ENCODE assay signal across 10 mouse cellular contexts in genomic region chr14:100374494-100375217, GRCm38 (mm10).
DNase-seq lines count a peak whose midpoint lies in the region; ATAC-seq lines count a peak whose summit lies in the region.
"Had no signal": no experiment of that assay in that cellular context is flagged by ENCODE, and none has a peak within 500 bp of the region (broad histone marks: within the 10 kb centered on the region; RNA-seq: fewer than 3 reads in every experiment).

No protein-coding gene starts in this region.

- H3K4me3 ChIP-seq in embryonic facial prominence, embryonic 14.5 days (ENCODE audit: low read depth, low read length): no peak overlapping the region
- H3K4me3 ChIP-seq in intestine, embryonic 16.5 days (ENCODE audit: low read length): no peak overlapping the region
- H3K4me3 ChIP-seq in midbrain, embryonic 16.5 days (ENCODE audit: low read depth, low read length): peak overlapping the region; percentile 20
- H3K4me3 ChIP-seq in heart, embryonic 10.5 days: no peak overlapping the region
- H3K4me3 ChIP-seq: limb, embryonic 13.5 days had no signal

- no peaks in the 10 kb centered on the region for H3K4me1 ChIP-seq in embryonic facial prominence, embryonic 14.5 days (ENCODE audit: control insufficient read depth, insufficient read depth, low read length)
- no peaks in the 10 kb centered on the region for H3K4me1 ChIP-seq in intestine, embryonic 16.5 days (ENCODE audit: control insufficient read depth, insufficient read depth, low read length)
- H3K4me1 ChIP-seq in midbrain, embryonic 16.5 days (ENCODE audit: control insufficient read depth, insufficient read depth, low read length): peaks cover 11% of the 10 kb centered on the region; the same call in 1 of the 2 replicates
- no peaks in the 10 kb centered on the region for H3K4me1 ChIP-seq in heart, embryonic 10.5 days
- H3K4me1 ChIP-seq: limb, embryonic 13.5 days had no signal

- no peaks in the 10 kb centered on the region for H3K27me3 ChIP-seq in embryonic facial prominence, embryonic 14.5 days (replicated peaks; ENCODE audit: control insufficient read depth, insufficient read depth, low read length)
- H3K27me3 ChIP-seq in intestine, embryonic 16.5 days (replicated peaks; ENCODE audit: control insufficient read depth, insufficient read depth, low read length): no peaks in the 10 kb centered on the region
- no peaks in the 10 kb centered on the region for H3K27me3 ChIP-seq in midbrain, embryonic 16.5 days (ENCODE audit: control insufficient read depth, insufficient read depth, low read depth, low read length)
- no peaks in the 10 kb centered on the region for H3K27me3 ChIP-seq in heart, embryonic 10.5 days (ENCODE audit: insufficient read depth, poor library complexity, severe bottlenecking)
- H3K27me3 ChIP-seq: CH12.LX; limb, embryonic 13.5 days had no signal

- H3K9ac ChIP-seq in embryonic facial prominence, embryonic 14.5 days (ENCODE audit: low read depth, low read length): no peak overlapping the region
- no peak overlapping the region for H3K9ac ChIP-seq in intestine, embryonic 16.5 days (ENCODE audit: low read depth, low read length)
- H3K9ac ChIP-seq in midbrain, embryonic 16.5 days (ENCODE audit: low read depth, low read length): peak overlapping the region; percentile 42
- H3K9ac ChIP-seq: limb, embryonic 13.5 days had no signal

- peak overlapping the region; percentile 42 for H3K4me2 ChIP-seq in embryonic facial prominence, embryonic 14.5 days (ENCODE audit: low read depth, low read length)
- 0 out of 2 replicates have a peak overlapping the region, but pooled peaks have one; percentile 30 for H3K4me2 ChIP-seq in intestine, embryonic 16.5 days (ENCODE audit: low read depth, low read length)
- peak overlapping the region; percentile 50 for H3K4me2 ChIP-seq in midbrain, embryonic 16.5 days (ENCODE audit: low read length)
- H3K4me2 ChIP-seq: limb, embryonic 13.5 days had no signal

- H3K27ac ChIP-seq in embryonic facial prominence, embryonic 14.5 days (replicated peaks; ENCODE audit: low read depth, low read length): no peak overlapping the region; the same call in 1 of the 2 replicates
- no peak overlapping the region for H3K27ac ChIP-seq in intestine, embryonic 16.5 days (ENCODE audit: low read length)
- H3K27ac ChIP-seq in midbrain, embryonic 16.5 days (ENCODE audit: low read length): peak overlapping the region; percentile 43
- no peak overlapping the region for H3K27ac ChIP-seq in heart, embryonic 10.5 days
- H3K27ac ChIP-seq: limb, embryonic 13.5 days had no signal

- WGBS in embryonic facial prominence, embryonic 14.5 days: 55% methylated on average over 18 of the region's 18 CpGs
- 61% methylated on average over 18 of the region's 18 CpGs for WGBS in intestine, embryonic 16.5 days
- 14% methylated on average over 18 of the region's 18 CpGs for WGBS in midbrain, embryonic 16.5 days
- WGBS in heart, embryonic 10.5 days: 85% methylated on average over 18 of the region's 18 CpGs

- no peaks in the 10 kb centered on the region for H3K9me3 ChIP-seq in embryonic facial prominence, embryonic 14.5 days (ENCODE audit: control insufficient read depth, low read length)
- no peaks in the 10 kb centered on the region for H3K9me3 ChIP-seq in intestine, embryonic 16.5 days (ENCODE audit: control insufficient read depth, low read length)
- H3K9me3 ChIP-seq in midbrain, embryonic 16.5 days (replicated peaks; ENCODE audit: control insufficient read depth, low read length, poor library complexity, severe bottlenecking): no peaks in the 10 kb centered on the region
- H3K9me3 ChIP-seq in heart, embryonic 10.5 days: no peaks in the 10 kb centered on the region

- peak; percentile 9; the same call in 1 of the 2 replicates for ATAC-seq in embryonic facial prominence, embryonic 14.5 days (ENCODE audit: low read depth)
- peak; percentile 46; the same call in 1 of the 2 replicates for ATAC-seq in intestine, embryonic 16.5 days
- peak; percentile 95 for ATAC-seq in midbrain, embryonic 16.5 days

- no peaks in the 10 kb centered on the region for H3K36me3 ChIP-seq in embryonic facial prominence, embryonic 14.5 days (ENCODE audit: control insufficient read depth, insufficient read depth, low read length)
- no peaks in the 10 kb centered on the region for H3K36me3 ChIP-seq in intestine, embryonic 16.5 days (ENCODE audit: control insufficient read depth, insufficient read depth, low read length)
- H3K36me3 ChIP-seq in midbrain, embryonic 16.5 days (ENCODE audit: control insufficient read depth, insufficient read depth, low read length): no peaks in the 10 kb centered on the region
- H3K36me3 ChIP-seq in heart, embryonic 10.5 days: no peaks in the 10 kb centered on the region
- H3K36me3 ChIP-seq: limb, embryonic 13.5 days had no signal

- peak; percentile 14 for DNase-seq in R1 (ENCODE audit: low read depth, low spot score)
- DNase-seq in embryonic facial prominence, embryonic 14.5 days (ENCODE audit: low spot score): peak; percentile 43
- no peak for DNase-seq in heart, embryonic 10.5 days (ENCODE audit: low spot score)
- no peak for DNase-seq in spleen, postnatal 10 days (ENCODE audit: low spot score in 2 of 2)
- no peak for DNase-seq in kidney, adult 8-10 months
- DNase-seq in gastrocnemius, postnatal 10 days: no peak

Comparison
In these comparisons a context has a peak if more than half of its experiments do, and no peak if none do; other contexts are left out.
1. DNase-seq: peak in R1 (single experiment) and embryonic facial prominence, embryonic 14.5 days (single experiment); none in heart, embryonic 10.5 days (single experiment), spleen, postnatal 10 days (0 of 2), kidney, adult 8-10 months (0 of 2) and gastrocnemius, postnatal 10 days (single experiment).
2. ATAC-seq: peak in every context shown above with its lines; median percentile 95 in midbrain, embryonic 16.5 days; 46 in intestine, embryonic 16.5 days; 9 in embryonic facial prominence, embryonic 14.5 days.
3. Peak in every context shown above with its lines, with median percentiles within 50 percentile points of each other: H3K4me2 ChIP-seq.